Mouse (Mus musculus) cerebellum, postnatal 14 days (tissue): Measurements from ENCODE around the gene Ier3.

ENCODE experiments used
- DNase-seq, 2 experiments: peaks; one replicate each; pipeline ENCODE4 v3.0.0; 2021; ENCODE audit warnings: mixed read lengths in 2 of 2

The Ier3 gene

DNA sequence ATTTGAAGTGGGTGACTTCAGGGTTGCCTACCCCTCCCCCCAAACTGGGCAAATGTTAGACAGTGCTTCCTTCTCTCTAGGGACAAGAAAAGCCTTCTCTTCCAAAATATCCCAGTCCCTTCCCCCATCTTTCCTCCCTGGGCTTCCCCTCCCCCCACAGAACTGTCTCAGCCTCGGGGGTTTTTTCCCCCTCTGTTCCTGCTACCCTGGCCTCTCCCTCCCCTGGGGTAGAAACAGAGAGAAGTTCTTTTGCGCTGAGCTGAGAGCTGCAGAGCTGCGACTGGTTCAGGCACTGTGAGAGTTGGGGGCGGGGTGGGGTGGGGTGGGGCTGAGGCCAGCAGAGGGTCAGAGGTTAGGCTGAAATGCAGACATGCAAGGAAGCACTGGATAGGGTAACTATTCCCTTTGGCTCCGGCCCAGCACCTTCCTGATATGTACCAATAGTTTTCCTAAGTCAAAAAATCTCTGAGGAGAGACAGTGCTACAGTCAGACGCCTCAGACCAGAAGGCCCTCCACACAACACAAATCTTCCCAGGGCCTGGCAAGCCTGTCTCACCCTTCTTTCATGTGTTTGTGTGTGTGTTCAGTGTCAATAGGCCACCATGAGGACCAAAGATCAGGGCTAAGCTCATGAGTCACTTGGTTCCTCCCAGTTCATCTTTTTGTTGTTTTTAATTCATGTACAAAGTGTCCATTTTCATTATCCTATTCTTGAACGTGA is 48.0 kb downstream of the Ier3 start:
- peak in 1 of 2 experiments; percentile 40 for DNase-seq

DNA sequence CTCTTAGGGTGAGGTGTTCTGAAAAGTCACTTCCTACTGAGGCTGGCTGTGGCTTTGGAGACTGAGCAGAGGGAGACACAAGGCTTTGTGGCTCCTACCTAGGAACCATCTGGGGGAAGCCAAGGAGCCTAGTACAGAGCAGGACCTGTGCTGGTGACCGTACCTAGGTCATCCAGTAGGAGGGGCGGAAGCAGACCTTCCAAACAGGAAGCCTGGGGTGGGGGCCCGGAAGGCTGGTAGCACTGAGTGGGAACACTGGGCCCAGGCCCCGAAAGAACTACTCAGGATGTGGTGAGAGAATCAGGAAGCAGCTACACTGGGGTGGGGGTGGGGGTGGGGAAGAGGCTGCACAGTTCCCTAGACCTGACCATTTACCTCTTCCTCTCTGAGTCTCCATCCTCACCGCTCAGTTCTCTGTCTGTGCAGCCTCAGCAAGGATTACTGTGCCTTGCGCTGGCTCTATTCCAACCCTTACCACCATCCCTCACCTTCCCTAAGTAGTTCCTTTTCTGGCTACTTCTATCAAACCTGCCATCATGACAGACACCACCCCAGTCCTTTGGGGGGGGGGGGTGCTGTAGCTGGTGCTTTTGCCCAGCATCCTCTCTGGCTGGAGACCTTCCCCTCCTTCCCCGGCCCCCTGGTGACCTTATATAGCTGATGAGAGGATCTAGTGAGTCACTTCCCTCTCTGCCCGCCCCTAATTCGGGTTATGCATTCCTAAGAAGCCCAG is 48.8 kb downstream of the Ier3 start:
- peak in 1 of 2 experiments; percentile 40 for DNase-seq

GRCm38 (mm10) chr17:35870884-35871696 is 49.6 kb downstream of the Ier3 start:
- DNase-seq = peak in 1 of 2 experiments; percentile 77
